9 mouse cellular contexts compared by ENCODE assay signal in the genomic region with DNA sequence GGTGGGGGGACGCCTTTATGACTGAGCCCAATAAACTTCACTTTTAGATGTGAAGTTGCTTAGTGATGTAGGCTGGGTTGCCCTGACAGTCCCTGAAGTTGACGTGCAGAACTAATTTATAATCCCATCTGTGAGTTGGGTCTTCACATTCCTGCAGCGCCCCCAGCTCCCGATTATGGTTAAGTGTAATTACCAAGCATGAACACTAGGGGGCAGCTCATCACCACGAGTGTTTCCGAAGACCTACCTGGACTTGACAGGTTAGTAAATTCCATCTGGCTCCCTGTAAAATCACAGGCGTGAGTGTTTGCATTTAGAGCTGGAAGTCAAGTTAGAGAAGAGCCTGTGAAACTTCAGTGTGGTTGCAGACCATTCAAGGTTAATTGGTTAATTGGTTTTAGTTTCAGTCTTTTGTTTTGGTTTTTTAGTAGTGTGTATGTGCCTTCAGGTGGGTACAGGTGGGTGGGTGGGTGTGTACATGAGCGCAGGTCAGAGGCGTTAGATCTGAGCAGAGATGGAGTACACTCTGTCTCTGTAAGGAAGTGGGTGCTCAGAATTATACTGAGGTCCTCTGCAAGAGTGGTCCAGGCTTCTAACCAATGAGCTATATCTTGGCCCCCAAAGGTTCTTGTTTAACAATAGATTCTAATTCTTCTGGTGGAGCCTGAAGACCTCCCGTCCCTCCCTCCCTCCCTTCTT. TPM values are rescaled to one million over a fixed set of nuclear protein-coding genes. Genes with fewer than 3 reads are reported as not detected.
DNase-seq lines count a peak whose midpoint lies in the region; ATAC-seq lines count a peak whose summit lies in the region.
"Had no signal": no experiment of that assay in that cellular context is flagged by ENCODE, and none has a peak within 500 bp of the region (broad histone marks: within the 10 kb centered on the region; RNA-seq: fewer than 3 reads in every experiment).

No protein-coding gene starts in this region.

- H3K4me1 ChIP-seq in heart, embryonic 12.5 days (replicated peaks), result no peaks in the 10 kb centered on the region
- no peaks in the 10 kb centered on the region for H3K4me1 ChIP-seq in hindbrain, embryonic 12.5 days
- no peaks in the 10 kb centered on the region for H3K4me1 ChIP-seq in limb, embryonic 13.5 days
- H3K4me1 ChIP-seq: limb, embryonic 15.5 days had no signal

- no peak overlapping the region for H3K4me2 ChIP-seq in heart, embryonic 12.5 days
- no peak overlapping the region for H3K4me2 ChIP-seq in hindbrain, embryonic 12.5 days (replicated peaks)
- H3K4me2 ChIP-seq in limb, embryonic 13.5 days (replicated peaks), result no peak overlapping the region
- H3K4me2 ChIP-seq: limb, embryonic 15.5 days had no signal

- H3K9me3 ChIP-seq in heart, embryonic 12.5 days (replicated peaks), result no peaks in the 10 kb centered on the region
- H3K9me3 ChIP-seq in hindbrain, embryonic 12.5 days (replicated peaks), result no peaks in the 10 kb centered on the region
- no peaks in the 10 kb centered on the region for H3K9me3 ChIP-seq in limb, embryonic 13.5 days
- H3K9me3 ChIP-seq: limb, embryonic 15.5 days had no signal

- no peak overlapping the region for H3K4me3 ChIP-seq in heart, embryonic 12.5 days
- H3K4me3 ChIP-seq in hindbrain, embryonic 12.5 days, result no peak overlapping the region
- H3K4me3 ChIP-seq in limb, embryonic 13.5 days, result no peak overlapping the region
- H3K4me3 ChIP-seq: limb, embryonic 15.5 days had no signal

- H3K27ac ChIP-seq in heart, embryonic 12.5 days (ENCODE audit: poor library complexity, severe bottlenecking), result no peak overlapping the region
- H3K27ac ChIP-seq in hindbrain, embryonic 12.5 days, result no peak overlapping the region
- no peak overlapping the region for H3K27ac ChIP-seq in limb, embryonic 13.5 days
- H3K27ac ChIP-seq: limb, embryonic 15.5 days had no signal

- no peaks in the 10 kb centered on the region for H3K27me3 ChIP-seq in heart, embryonic 12.5 days (replicated peaks)
- no peaks in the 10 kb centered on the region for H3K27me3 ChIP-seq in hindbrain, embryonic 12.5 days
- no peaks in the 10 kb centered on the region for H3K27me3 ChIP-seq in limb, embryonic 13.5 days
- H3K27me3 ChIP-seq: limb, embryonic 15.5 days had no signal

- DNase-seq in heart, postnatal 10 days, result peak; percentile 53 to 73
- peak; percentile 80 for DNase-seq in ES-CJ7 (ENCODE audit: low read depth, low spot score)
- peak; percentile 79 to 86 for DNase-seq in cerebellum, postnatal 10 days
- DNase-seq in natural killer cell, adult 2 months (ENCODE audit: low spot score in 2 of 2), result peak; percentile 31 to 57

- intact Hi-C loops in heart, postnatal 10 days (cut with DNase I), result loop anchor here (1.0 to 10.0 kb wide), 3 partner anchors 64 to 265 kb away; partner anchors contain the start of gene Gng8

- H3K36me3 ChIP-seq in heart, embryonic 12.5 days, result no peaks in the 10 kb centered on the region
- H3K36me3 ChIP-seq in hindbrain, embryonic 12.5 days, result no peaks in the 10 kb centered on the region
- H3K36me3 ChIP-seq in limb, embryonic 13.5 days, result no peaks in the 10 kb centered on the region
- H3K36me3 ChIP-seq: limb, embryonic 15.5 days had no signal

- 14% methylated on average over 10 of the region's 10 CpGs for WGBS in heart, embryonic 12.5 days
- WGBS in hindbrain, embryonic 12.5 days, result 26% methylated on average over 10 of the region's 10 CpGs
- WGBS in limb, embryonic 13.5 days, result 16% methylated on average over 10 of the region's 10 CpGs

- no peak for ATAC-seq in heart, embryonic 12.5 days (ENCODE audit: insufficient number of reproducible peaks, low FRiP score)
- peak; percentile 55; the same call in 1 of the 2 replicates for ATAC-seq in hindbrain, embryonic 12.5 days (ENCODE audit: low FRiP score)
- ATAC-seq in limb, embryonic 13.5 days (ENCODE audit: low FRiP score, low read depth), result peak; percentile 28; the same call in 1 of the 2 replicates
- ATAC-seq in erythroid progenitor cell, adult 5-6 weeks (replicated peaks; ENCODE audit: low FRiP score, poor library complexity, severe bottlenecking), result no peak; the same call in 1 of the 2 replicates

- no peak overlapping the region for H3K9ac ChIP-seq in heart, embryonic 12.5 days
- H3K9ac ChIP-seq in hindbrain, embryonic 12.5 days, result no peak overlapping the region
- no peak overlapping the region for H3K9ac ChIP-seq in limb, embryonic 13.5 days
- H3K9ac ChIP-seq: limb, embryonic 15.5 days had no signal

RNA-seq across cellular contexts. Expression of gene Arhgap35, which starts 15.0 kb away (rescaled TPM):
- 10 to 100 TPM; 52.5 to 62.2 TPM for total RNA-seq in heart, postnatal 10 days (2021)
- polyA plus RNA-seq in heart, embryonic 12.5 days (2016; fragmentation: Nextera tagmentation; extraction: Ambion mirVana), result 20.3 and 21.4 TPM in 2 replicates
- polyA plus RNA-seq in hindbrain, embryonic 12.5 days (2016; fragmentation: Nextera tagmentation; extraction: Ambion mirVana), result 40.0 and 43.3 TPM in 2 replicates
- 21.3 and 23.6 TPM in 2 replicates for polyA plus RNA-seq in limb, embryonic 13.5 days (2015; fragmentation: Nextera tagmentation; extraction: Ambion mirVana)
- total RNA-seq in erythroid progenitor cell, adult 5-6 weeks (2015; ENCODE audit: low replicate concordance), result 1.8 and 2.9 TPM in 2 replicates
- total RNA-seq in erythroid progenitor cell, adult 5-6 weeks (2017; ENCODE audit: low replicate concordance), result 2.3 TPM in 2 replicates

RNA-seq across cellular contexts. Expression of gene Ceacam15, which starts 45.8 kb away (rescaled TPM):
- under 1 TPM in 1 of 2 experiments, not detected in 1; 0.31 TPM for total RNA-seq in heart, postnatal 10 days (2021)
- 0.45 TPM in 2 replicates for polyA plus RNA-seq in heart, embryonic 12.5 days (2016; fragmentation: Nextera tagmentation; extraction: Ambion mirVana)
- not detected in 2 replicates for polyA plus RNA-seq in hindbrain, embryonic 12.5 days (2016; fragmentation: Nextera tagmentation; extraction: Ambion mirVana)
- polyA plus RNA-seq in limb, embryonic 13.5 days (2015; fragmentation: Nextera tagmentation; extraction: Ambion mirVana), result not detected in 2 replicates
- total RNA-seq in erythroid progenitor cell, adult 5-6 weeks (2015; ENCODE audit: low replicate concordance), result not detected in 2 replicates
- not detected in 2 replicates for total RNA-seq in erythroid progenitor cell, adult 5-6 weeks (2017; ENCODE audit: low replicate concordance)
- polyA plus RNA-seq: limb, embryonic 15.5 days had no signal

Comparison
In these comparisons a context has a peak if more than half of its experiments do, and no peak if none do; other contexts are left out.
1. ATAC-seq: peak in hindbrain, embryonic 12.5 days (single experiment) and limb, embryonic 13.5 days (single experiment); none in heart, embryonic 12.5 days (single experiment) and erythroid progenitor cell, adult 5-6 weeks (single experiment).
2. Peak in every context shown above with its lines, with median percentiles within 50 percentile points of each other: DNase-seq.